Mouse (Mus musculus): ENCODE data around the gene Rexo4.

GRCm38 (mm10) chr2:26936425-26936824 is 27.8 kb downstream of the Rexo4 start:
- TF ChIP-seq E2F4 (IDR thresholded peaks at IDR 0.05; ENCODE audit: insufficient read depth) (no peak), MAX (IDR thresholded peaks at IDR 0.05; ENCODE audit: low read depth) (no peak), POLR2A (IDR thresholded peaks at IDR 0.05; ENCODE audit: insufficient read length, low read depth) (no peak), MYOG (IDR thresholded peaks at IDR 0.05; ENCODE audit: control insufficient read depth in 1 of 3, insufficient read depth in 1 of 3, insufficient read length in 2 of 3, low read depth in 2 of 3) (no peak), MYOD1 (IDR thresholded peaks at IDR 0.05; ENCODE audit: control insufficient read depth in 1 of 3, insufficient read length in 2 of 3, low read depth in 2 of 3) (no peak), USF1 (IDR thresholded peaks at IDR 0.05; ENCODE audit: low read depth) (no peak), REST (IDR thresholded peaks at IDR 0.05; ENCODE audit: insufficient read depth, insufficient read length) (no peak), CEBPB (IDR thresholded peaks at IDR 0.05; ENCODE audit: insufficient read depth, poor library complexity, severe bottlenecking) (no peak), TCF12 (IDR thresholded peaks at IDR 0.05; ENCODE audit: insufficient read depth, poor library complexity, severe bottlenecking) (no peak), TCF3 (IDR thresholded peaks at IDR 0.05; ENCODE audit: insufficient read length, low read depth) (no peak), POLR2AphosphoS2 (IDR thresholded peaks at IDR 0.05; ENCODE audit: insufficient read length, low read depth) (no peak), SRF (IDR thresholded peaks at IDR 0.05; ENCODE audit: control insufficient read depth, insufficient read length, low read depth) (no peak)

Data from myocyte (in vitro differentiated cells).